Mouse (Mus musculus) limb, embryonic 14.5 days (tissue): ENCODE measurements around the gene Mapk8ip2. TPM values are rescaled to one million over a fixed set of nuclear protein-coding genes. Genes with fewer than 3 reads are reported as not detected.

Experiments used
- ATAC-seq: fragments of 200-750 bp; cut with Nextera tagmentation; 2 replicates; pipeline ENCODE4 v1.8.0; 2017; ENCODE audit warnings: low read depth, moderate number of reproducible peaks, moderate TSS enrichment; ENCODE audit not compliant: low FRiP score
- DNase-seq: peaks from one replicate; pipeline ENCODE4 v3.0.0-alpha.2; 2015; ENCODE audit warnings: low spot score
- H3K27ac ChIP-seq: fragments of 300-500 bp; sonication (generic); replicated peaks from 2 replicates; pipeline ENCODE4 v1.5.1; 2014; ENCODE audit warnings: low read depth, mild to moderate bottlenecking, low read length, moderate library complexity, mixed read lengths
- H3K27me3 ChIP-seq: fragments of 300-500 bp; sonication (generic); 2 replicates; pipeline ENCODE4 v1.6.1; 2014; ENCODE audit warnings: low read length, mixed read lengths; ENCODE audit not compliant: control insufficient read depth, insufficient read depth
- H3K36me3 ChIP-seq: fragments of 300-500 bp; sonication (generic); 2 replicates; pipeline ENCODE4 v1.6.1; 2014; ENCODE audit warnings: mild to moderate bottlenecking, low read length, moderate library complexity, mixed read lengths; ENCODE audit not compliant: control insufficient read depth, insufficient read depth
- H3K4me1 ChIP-seq: fragments of 300-500 bp; sonication (generic); 2 replicates; pipeline ENCODE4 v1.6.1; 2014; ENCODE audit warnings: antibody characterized with exemption, low read length, mixed read lengths; ENCODE audit not compliant: control insufficient read depth, insufficient read depth
- H3K4me2 ChIP-seq: fragments of 300-500 bp; sonication (generic); replicated peaks from 2 replicates; pipeline ENCODE4 v1.6.1; 2014; ENCODE audit warnings: low read depth, mild to moderate bottlenecking, low read length, moderate library complexity; ENCODE audit not compliant: severe bottlenecking
- H3K4me3 ChIP-seq: fragments of 300-500 bp; sonication (generic); replicated peaks from 2 replicates; pipeline ENCODE4 v1.5.1; 2014; ENCODE audit warnings: low read length
- H3K9ac ChIP-seq: fragments of 300-500 bp; sonication (generic); 2 replicates; pipeline ENCODE4 v1.6.1; 2014; ENCODE audit warnings: mild to moderate bottlenecking, low read depth, low read length, moderate library complexity; ENCODE audit not compliant: severe bottlenecking
- H3K9me3 ChIP-seq: fragments of 300-500 bp; sonication (generic); 2 replicates; pipeline ENCODE4 v1.6.1; 2016; ENCODE audit warnings: low read length; ENCODE audit not compliant: control insufficient read depth
- POLR2A ChIP-seq: fragments of 200-500 bp; IDR thresholded peaks from 2 replicates; pipeline ENCODE4 v1.8.0; 2012; ENCODE audit warnings: inconsistent platforms, mild to moderate bottlenecking, moderate library complexity, borderline replicate concordance; ENCODE audit not compliant: insufficient read depth, insufficient read length; ENCODE audit errors: extremely low read depth
- WGBS: fragments of 180-500 bp; shearing (Covaris S2); extraction: QIAGEN DNeasy Blood & Tissue Kit; methylation state at CpG from one replicate; pipeline ENCODE4 v1.1.7; 2014; 5-methylcytosine and 5-hydroxymethylcytosine counted together
- polyA plus RNA-seq, 2 experiments: library from polyadenylated mRNA; depleted of rRNA in 1 of 2; stranded (reverse) in 1 of 2; unstranded in 1 of 2; fragments of >200 nt; fragmentation: Nextera tagmentation in 1 of 2; extraction: Ambion mirVana in 1 of 2; gene quantifications; 2 replicates each; pipeline versions ENCODE4 v1.2.1 to v1.2.3; 2012 to 2014

Mapk8ip2 gene
- polyA plus RNA-seq, 2 experiments, result 0.99 to 2.5 TPM

DNA sequence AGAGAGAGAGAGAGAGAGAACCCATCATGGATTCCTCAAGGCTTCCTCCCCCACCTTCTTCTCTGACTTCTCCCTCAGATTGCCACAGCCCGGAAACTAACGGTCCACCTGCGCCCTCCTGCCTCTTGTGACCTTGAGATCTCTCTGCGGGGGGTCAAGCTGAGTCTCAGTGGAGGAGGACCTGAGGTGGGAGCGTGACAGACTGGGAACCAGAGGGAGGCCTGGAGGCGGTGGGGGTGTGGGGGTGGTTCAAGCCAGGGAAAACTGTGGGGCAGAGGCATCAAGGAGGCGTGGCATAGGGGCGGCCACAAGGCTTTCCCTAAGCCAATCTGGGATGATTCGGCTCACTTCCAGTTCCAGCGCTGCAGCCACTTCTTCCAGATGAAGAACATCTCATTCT lies 6.6 kb downstream of the Mapk8ip2 start:
- H3K4me3 ChIP-seq, result no peak overlapping the region
- H3K9ac ChIP-seq, result no peak overlapping the region
- DNase-seq (no peak), ATAC-seq (no peak)
- no peaks in the 10 kb centered on the region for H3K9me3 ChIP-seq
- H3K4me1 ChIP-seq, result no peaks in the 10 kb centered on the region
- H3K4me2 ChIP-seq, result no peak overlapping the region
- 80% methylated on average over 10 of the region's 10 CpGs for WGBS
- H3K27me3 ChIP-seq, result no peaks in the 10 kb centered on the region
- H3K36me3 ChIP-seq, result no peaks in the 10 kb centered on the region
- TF ChIP-seq POLR2A, result no peak
- no peak overlapping the region for H3K27ac ChIP-seq

DNA sequence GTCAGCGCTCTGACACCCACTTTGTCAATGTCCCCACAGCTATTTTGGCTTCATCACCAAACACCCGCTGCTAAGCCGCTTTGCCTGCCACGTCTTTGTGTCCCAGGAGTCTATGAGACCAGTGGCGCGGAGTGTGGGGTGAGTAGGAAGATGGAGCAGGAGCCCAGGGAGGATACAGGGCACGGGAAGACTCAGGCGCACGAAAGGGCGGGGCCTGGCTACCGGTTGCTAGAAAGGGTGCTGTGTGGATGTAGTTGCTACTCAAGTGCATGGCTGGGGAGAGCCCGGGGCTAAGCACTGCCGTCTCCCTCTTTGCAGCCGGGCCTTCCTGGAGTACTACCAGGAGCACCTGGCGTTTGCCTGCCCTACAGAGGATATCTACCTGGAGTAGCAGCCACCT lies 7.6 kb downstream of the Mapk8ip2 start:
- no peaks in the 10 kb centered on the region for H3K27me3 ChIP-seq
- H3K36me3 ChIP-seq, result no peaks in the 10 kb centered on the region
- no peak overlapping the region for H3K9ac ChIP-seq
- TF ChIP-seq POLR2A, result no peak
- no peaks in the 10 kb centered on the region for H3K9me3 ChIP-seq
- ATAC-seq (no peak), DNase-seq (no peak)
- H3K4me2 ChIP-seq, result no peak overlapping the region
- H3K4me1 ChIP-seq, result no peaks in the 10 kb centered on the region
- H3K27ac ChIP-seq, result no peak overlapping the region
- H3K4me3 ChIP-seq, result no peak overlapping the region
- 82% methylated on average over 15 of the region's 15 CpGs for WGBS

DNA sequence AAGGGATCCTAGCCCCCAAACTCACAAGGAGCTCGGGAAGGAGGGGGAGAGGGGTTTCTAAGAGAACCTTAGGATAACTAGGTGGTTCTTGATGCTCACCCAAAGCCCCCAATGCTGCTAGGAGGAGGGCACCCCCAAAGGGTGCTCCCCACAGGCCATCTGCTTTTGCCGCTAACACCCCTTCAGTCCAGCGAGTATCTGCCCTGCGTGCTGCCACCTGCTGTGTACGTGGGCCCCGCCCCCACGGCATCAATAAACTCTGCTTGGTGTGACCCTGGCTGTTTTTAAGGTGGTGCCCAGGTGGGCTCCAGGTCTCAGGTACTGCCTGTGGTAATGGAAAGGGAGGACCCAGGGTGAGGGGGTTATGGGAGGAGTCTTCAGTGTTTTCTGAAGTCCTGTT lies 8.5 kb downstream of the Mapk8ip2 start:
- ATAC-seq (no peak), DNase-seq (no peak)
- Histone ChIP-seq H3K9ac (no peak overlapping the region), H3K4me3 (no peak overlapping the region), H3K4me1 (no peaks in the 10 kb centered on the region), H3K27me3 (no peaks in the 10 kb centered on the region), H3K36me3 (no peaks in the 10 kb centered on the region), H3K9me3 (no peaks in the 10 kb centered on the region), H3K27ac (no peak overlapping the region), H3K4me2 (no peak overlapping the region)
- WGBS, result 64% methylated on average over 7 of the region's 7 CpGs
- no peak for TF ChIP-seq POLR2A

DNA sequence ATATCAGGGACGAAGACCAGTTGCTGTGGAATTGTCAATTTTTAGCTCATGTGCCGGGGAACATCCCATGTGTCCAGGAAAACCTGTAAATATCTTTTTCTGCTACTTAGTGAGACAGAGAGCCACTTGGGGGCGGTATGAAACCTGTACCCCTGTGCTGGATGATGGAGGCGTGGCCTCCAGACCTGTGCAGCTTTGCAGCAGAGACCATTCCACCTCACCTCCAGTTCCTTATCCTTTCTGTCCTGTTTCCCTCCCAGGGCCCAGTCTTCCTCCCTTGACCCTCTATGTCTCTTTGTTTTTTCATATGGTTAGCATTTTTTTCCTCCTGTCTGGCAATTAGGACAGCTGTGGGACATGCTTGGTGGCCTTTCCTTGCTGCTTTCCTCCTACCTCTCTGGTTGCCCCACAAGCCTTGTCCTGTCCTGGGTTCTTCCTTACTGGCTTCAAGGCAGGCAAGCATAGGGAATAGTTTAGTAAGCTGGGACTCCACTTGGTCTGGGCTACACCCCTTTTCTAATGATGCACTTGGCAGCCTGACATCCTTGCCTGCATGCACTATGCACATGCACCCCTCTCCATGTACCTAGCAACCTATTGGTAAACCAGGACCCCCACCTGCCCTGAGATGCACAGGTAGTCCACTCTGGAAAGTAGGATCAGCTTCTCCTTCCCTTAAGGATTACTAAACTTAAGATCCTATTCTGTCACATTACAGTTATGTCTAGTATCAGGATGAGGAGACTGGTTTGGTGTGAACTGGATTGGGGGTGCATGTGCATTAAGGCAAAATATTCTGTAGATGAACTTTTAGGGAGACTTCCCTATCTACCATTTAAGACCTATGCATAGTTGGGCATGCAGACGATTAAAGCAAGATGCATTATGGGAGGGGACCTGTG lies 9.9 kb downstream of the Mapk8ip2 start:
- Histone ChIP-seq H3K9ac (no peak overlapping the region), H3K27ac (no peak overlapping the region), H3K36me3 (no peaks in the 10 kb centered on the region), H3K4me1 (no peaks in the 10 kb centered on the region), H3K9me3 (no peaks in the 10 kb centered on the region), H3K4me2 (no peak overlapping the region), H3K4me3 (no peak overlapping the region), H3K27me3 (no peaks in the 10 kb centered on the region)
- DNase-seq (no peak), ATAC-seq (no peak)
- no peak for TF ChIP-seq POLR2A
- 61% methylated on average over 5 of the region's 5 CpGs for WGBS

DNA sequence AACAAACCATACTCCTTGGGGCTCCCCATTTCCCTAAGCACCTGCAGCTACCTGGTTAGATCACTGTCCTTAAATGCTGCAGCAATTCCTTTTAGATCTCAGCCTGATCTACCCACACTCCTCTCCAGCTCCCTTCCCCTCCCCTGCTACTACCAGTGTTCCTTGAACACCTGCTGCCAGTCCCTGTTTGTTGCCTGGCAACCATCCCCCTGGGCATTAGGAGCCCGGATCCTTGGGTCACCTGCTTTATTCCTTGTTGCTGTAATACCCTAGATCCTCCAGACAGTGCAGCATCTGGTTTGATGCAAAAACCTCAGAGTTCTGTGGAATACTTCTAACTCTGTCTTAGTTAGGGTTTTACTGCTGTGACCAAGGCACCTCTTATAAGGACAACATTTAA lies 11.3 kb downstream of the Mapk8ip2 start:
- TF ChIP-seq POLR2A, result no peak
- Histone ChIP-seq H3K4me2 (no peak overlapping the region), H3K4me1 (no peaks in the 10 kb centered on the region), H3K27ac (no peak overlapping the region), H3K9ac (no peak overlapping the region), H3K4me3 (no peak overlapping the region), H3K27me3 (no peaks in the 10 kb centered on the region), H3K9me3 (no peaks in the 10 kb centered on the region), H3K36me3 (no peaks in the 10 kb centered on the region)
- no peak for DNase-seq
- WGBS, result 0% methylated on average over 1 of the region's 1 CpGs
- no peak for ATAC-seq
